Mouse (Mus musculus) skeletal muscle tissue, adult 2 months (tissue): ENCODE measurements at regions not wholly inside any gene's neighbourhood (a gene's known extent, or its start where the extent isn't known, plus 50 kb on each side); places are given as distances from the start of the nearest gene placed in this dataset.

ENCODE experiments used
- DNase-seq: peaks from one replicate; pipeline ENCODE4 v3.0.0-alpha.2; 2012; ENCODE audit warnings: low read depth, low spot score

DNA sequence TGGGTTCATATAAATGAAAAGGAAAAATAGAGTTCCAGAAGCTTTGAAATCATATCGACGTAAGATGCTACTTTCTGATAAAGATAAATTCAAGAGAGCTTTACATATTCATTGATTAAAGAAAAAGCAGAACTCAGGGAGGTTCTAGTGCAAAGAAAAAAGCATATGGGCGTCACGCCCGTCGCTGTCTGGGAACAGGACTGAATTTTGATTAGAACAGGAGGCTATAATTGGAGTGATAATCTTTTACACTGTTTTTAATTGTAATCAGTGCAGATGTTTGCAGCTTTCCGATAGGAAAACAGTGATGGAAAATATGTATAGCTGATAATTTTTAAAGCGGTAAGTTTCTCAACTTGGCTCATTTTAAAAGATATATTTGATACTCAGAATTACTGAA is 428.2 kb upstream of the Ccnh start:
- no peak for DNase-seq

DNA sequence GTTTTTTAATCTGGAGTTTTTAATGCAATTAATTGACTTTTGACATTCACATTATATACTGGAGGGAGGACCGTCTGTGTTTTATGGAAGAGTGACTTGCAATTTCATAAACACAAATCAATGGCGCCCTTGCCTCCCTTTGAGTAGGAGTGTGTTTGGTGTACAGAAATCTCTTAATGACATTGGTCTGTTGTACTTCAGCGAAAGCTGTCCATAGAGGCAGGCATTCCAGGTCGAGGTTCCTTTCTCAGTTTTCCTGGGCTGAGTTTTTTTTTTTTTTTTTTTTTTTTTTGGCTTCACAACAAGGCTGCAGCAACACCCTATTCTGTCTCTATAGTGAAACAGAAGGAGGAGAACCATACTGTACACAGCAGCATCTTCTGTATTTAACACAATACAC is 427.4 kb upstream of the Ccnh start:
- no peak for DNase-seq

GRCm38 (mm10) chr13:84763916-84764315 is 425.3 kb upstream of the Ccnh start:
- DNase-seq, result no peak

GRCm38 (mm10) chr13:84771956-84772355 is 417.3 kb upstream of the Ccnh start:
- no peak for DNase-seq

GRCm38 (mm10) chr13:84783017-84783937 is 405.9 kb upstream of the Ccnh start:
- DNase-seq, result no peak

DNA sequence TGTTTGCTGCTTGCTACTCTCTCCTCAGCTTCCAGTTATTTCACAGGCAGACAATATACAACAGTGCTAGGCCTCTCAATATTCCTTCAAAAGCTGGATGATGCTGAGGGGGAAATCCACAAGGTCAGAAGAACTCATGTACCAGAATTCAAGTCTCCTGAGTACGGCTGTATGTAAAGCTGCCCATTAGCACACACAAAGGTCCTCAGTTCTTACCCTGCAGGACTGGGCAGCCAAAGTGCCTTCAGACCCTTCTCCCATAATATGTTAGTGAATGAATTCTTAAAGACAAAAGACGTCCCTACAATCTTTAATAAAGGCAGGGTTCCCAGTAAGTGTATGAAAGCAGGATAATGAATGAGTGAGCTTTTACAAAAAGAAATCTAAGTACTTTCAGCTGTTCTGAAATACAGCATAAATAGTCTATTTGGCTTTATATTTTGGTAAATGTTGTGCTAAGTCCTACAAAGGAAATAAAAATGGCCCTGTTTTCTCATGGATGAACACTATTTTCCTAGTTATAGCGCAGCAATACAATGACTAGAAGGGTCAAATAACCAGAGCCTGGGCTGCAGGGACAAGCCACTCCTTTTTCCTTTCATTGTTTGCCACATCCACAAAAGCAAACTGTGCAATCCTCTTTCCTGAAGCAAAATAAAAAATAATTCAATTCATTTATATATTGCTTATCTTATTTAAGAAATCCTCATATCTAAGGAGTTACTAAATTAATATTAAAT is 384.8 kb upstream of the Ccnh start:
- no peak for DNase-seq

DNA sequence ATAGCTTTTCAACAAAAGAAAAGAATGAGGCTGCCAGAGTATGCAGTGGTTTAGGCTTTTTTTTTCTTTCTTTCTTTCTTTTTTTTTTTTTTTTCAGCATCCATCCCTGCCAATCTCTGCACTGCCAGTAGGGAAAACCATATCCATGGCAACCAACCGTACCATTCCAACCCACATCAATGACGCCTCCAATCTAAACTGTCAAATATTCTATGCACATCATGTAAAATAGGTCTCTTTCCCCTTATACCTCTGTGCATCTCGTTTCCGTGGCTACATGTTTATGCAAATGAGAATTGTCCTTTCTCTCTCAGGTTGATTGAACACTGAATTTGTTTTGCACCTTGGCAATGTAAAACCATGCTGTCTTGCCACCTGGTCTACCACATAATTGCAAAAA is 384.0 kb upstream of the Ccnh start:
- DNase-seq, result no peak

GRCm38 (mm10) chr13:84809605-84810004 is 379.6 kb upstream of the Ccnh start:
- no peak for DNase-seq
